Mouse (Mus musculus) forebrain, embryonic 14.5 days (tissue): ENCODE results near the gene Ptrh2. TPM values are rescaled to one million over a fixed set of nuclear protein-coding genes. Genes with fewer than 3 reads are reported as not detected.
"Not testable (repeated sequence)": the region's sequence is repeated elsewhere in the genome, so short reads cannot be mapped to it uniquely, and the experiment has no call there.

ENCODE experiments used
- ATAC-seq: fragments of 200-750 bp; cut with Nextera tagmentation; 2 replicates; pipeline ENCODE4 v1.8.0; 2017; ENCODE audit warnings: mild to moderate bottlenecking, moderate library complexity
- DNase-seq: peaks from one replicate; pipeline ENCODE4 v3.0.0-alpha.2; 2015; ENCODE audit warnings: low spot score
- H3K27ac ChIP-seq: fragments of 300-500 bp; sonication (generic); 2 replicates; pipeline ENCODE4 v1.5.1; 2014; ENCODE audit warnings: low read depth, mild to moderate bottlenecking, control low read depth, low read length, moderate library complexity
- H3K27me3 ChIP-seq: fragments of 300-500 bp; sonication (generic); replicated peaks from 2 replicates; pipeline ENCODE4 v1.6.1; 2014; ENCODE audit warnings: low read length, control low read depth, mixed read lengths; ENCODE audit not compliant: control insufficient read depth, insufficient read depth
- H3K36me3 ChIP-seq: fragments of 300-500 bp; sonication (generic); 2 replicates; pipeline ENCODE4 v1.6.1; 2014; ENCODE audit warnings: low read length, control low read depth; ENCODE audit not compliant: control insufficient read depth, insufficient read depth
- H3K4me1 ChIP-seq: fragments of 300-500 bp; sonication (generic); 2 replicates; pipeline ENCODE4 v1.6.1; 2014; ENCODE audit warnings: antibody characterized with exemption, low read length, control low read depth; ENCODE audit not compliant: control insufficient read depth, insufficient read depth
- H3K4me2 ChIP-seq: fragments of 300-500 bp; sonication (generic); 2 replicates; pipeline ENCODE4 v1.6.1; 2014; ENCODE audit warnings: mild to moderate bottlenecking, control low read depth, low read length
- H3K4me3 ChIP-seq: fragments of 300-500 bp; sonication (generic); 2 replicates; pipeline ENCODE4 v1.5.1; 2014; ENCODE audit warnings: low read depth, low read length, control low read depth
- H3K9ac ChIP-seq: fragments of 300-500 bp; sonication (generic); 2 replicates; pipeline ENCODE4 v1.6.1; 2014; ENCODE audit warnings: mild to moderate bottlenecking, low read length, control low read depth, moderate library complexity
- H3K9me3 ChIP-seq: fragments of 300-500 bp; sonication (generic); replicated peaks from 2 replicates; pipeline ENCODE4 v1.6.1; 2016; ENCODE audit warnings: low read length, control low read depth, mixed read lengths; ENCODE audit not compliant: control insufficient read depth
- WGBS: fragments of 180-500 bp; shearing (Covaris S2); extraction: QIAGEN DNeasy Blood & Tissue Kit; methylation state at CpG from one replicate; pipeline ENCODE4 v1.1.7; 2014; 5-methylcytosine and 5-hydroxymethylcytosine counted together
- polyA plus RNA-seq: library from polyadenylated mRNA; unstranded; fragments of >200 nt; fragmentation: Nextera tagmentation; extraction: Ambion mirVana; gene quantifications from 2 replicates; pipeline ENCODE4 v1.2.1, GENCODE M21; 2014

Ptrh2 gene
- polyA plus RNA-seq, 1 experiment from 2014 or later: 38.1 TPM

DNA sequence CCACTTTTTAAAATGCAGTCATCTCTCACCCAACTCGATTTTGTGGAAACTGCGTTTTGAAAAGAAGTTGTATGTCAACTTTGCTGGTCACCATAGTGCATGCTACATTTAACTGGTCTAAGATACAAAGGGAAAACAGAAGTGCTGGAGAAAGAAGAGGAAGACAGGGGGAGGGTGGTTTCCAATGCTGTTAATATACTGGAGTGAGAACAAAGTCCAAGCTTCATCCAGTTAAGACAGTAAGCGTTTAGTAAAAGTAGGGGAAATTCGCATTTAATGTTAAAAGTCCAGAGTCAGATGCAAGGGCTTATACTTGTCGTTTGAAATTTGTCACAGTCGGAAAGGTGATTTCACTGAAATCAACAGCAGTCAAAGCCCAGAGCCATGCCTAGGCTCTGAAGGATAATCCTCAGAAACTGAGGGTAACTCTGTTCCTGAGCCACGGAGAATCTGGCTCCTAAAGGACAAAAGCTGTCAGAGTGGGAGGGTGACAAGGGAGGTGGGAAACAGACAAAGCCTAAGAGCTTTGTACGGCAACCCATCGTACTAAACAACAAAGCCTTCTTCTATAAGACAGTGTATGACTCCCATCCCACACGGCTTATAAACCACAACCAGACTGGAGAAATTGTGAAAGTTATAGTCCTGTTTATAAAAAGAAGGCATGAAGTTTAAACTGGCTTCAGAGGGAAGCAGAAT, 50.6 kb downstream of the Ptrh2 start:
- H3K27ac ChIP-seq: no peak overlapping the region
- no peak overlapping the region for H3K4me2 ChIP-seq
- H3K9me3 ChIP-seq: no peaks in the 10 kb centered on the region
- no peak for ATAC-seq
- H3K4me1 ChIP-seq: no peaks in the 10 kb centered on the region
- no peak overlapping the region for H3K9ac ChIP-seq
- no peak overlapping the region for H3K4me3 ChIP-seq
- 77% methylated on average over 10 of the region's 10 CpGs for WGBS
- DNase-seq: no peak
- H3K27me3 ChIP-seq: no peaks in the 10 kb centered on the region
- peaks cover 39% of the 10 kb centered on the region for H3K36me3 ChIP-seq

DNA sequence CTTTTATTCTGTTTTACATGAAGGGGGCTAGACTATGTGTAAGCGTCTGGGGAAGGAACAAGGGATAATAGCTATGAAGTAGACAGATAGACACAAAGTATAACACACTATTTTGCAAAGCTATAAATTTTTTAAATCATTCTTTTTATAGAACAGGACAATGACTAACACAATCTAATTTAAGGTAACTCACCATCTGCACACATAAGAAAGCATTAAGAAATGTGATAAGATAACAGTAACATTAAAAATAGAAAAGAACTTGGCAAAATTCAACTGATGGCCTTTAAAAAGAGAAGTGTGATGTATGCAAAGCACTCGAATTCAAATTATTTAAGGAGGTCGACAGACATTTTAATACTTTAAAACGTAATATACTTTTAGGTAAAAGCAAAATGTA, 51.2 kb downstream of the Ptrh2 start:
- ATAC-seq (no peak), DNase-seq (no peak)
- Histone ChIP-seq H3K4me3 (no peak overlapping the region), H3K4me1 (no peaks in the 10 kb centered on the region), H3K27me3 (no peaks in the 10 kb centered on the region), H3K4me2 (no peak overlapping the region), H3K9ac (no peak overlapping the region), H3K27ac (no peak overlapping the region), H3K9me3 (no peaks in the 10 kb centered on the region), H3K36me3 (peaks cover 35% of the 10 kb centered on the region)
- 91% methylated on average over 4 of the region's 4 CpGs for WGBS

DNA sequence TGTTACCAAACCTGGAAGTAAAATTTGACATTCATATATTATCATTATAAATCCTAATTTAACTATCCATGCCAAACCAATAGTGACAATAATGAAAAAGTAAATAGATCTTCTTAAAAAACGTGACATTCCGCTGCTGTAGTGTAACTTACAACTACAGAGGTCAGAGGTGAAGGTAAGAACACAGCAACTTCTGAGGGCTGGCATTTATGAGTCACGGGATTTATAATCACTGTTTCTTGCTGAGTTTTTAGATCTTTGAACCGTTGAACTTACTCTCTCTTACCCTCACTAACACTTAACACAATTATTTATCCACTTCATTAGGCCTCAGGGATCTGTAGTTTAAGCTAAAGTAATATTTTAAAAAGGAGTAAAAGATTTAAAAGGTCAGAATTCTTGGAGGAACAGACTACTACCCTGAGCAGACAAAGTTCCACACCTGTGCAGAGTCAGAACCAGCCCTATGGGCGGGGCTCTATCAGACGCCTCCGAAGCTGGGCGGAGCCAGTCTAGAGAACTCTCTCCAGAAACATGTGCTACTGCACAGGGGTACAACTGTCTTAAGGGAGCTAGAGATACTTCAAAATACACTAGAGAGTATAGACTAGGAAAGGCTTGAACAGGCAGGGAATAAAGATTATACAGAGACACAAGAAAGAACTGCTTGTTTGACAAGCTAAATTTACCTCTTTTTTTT, 53.7 kb downstream of the Ptrh2 start:
- Histone ChIP-seq H3K4me3 (no peak overlapping the region), H3K36me3 (peaks cover 17% of the 10 kb centered on the region; the same call in 1 of the 2 replicates), H3K4me1 (no peaks in the 10 kb centered on the region), H3K9me3 (no peaks in the 10 kb centered on the region), H3K4me2 (no peak overlapping the region), H3K9ac (no peak overlapping the region), H3K27ac (no peak overlapping the region), H3K27me3 (no peaks in the 10 kb centered on the region)
- DNase-seq (no peak), ATAC-seq (no peak)
- WGBS: 85% methylated on average over 8 of the region's 8 CpGs

DNA sequence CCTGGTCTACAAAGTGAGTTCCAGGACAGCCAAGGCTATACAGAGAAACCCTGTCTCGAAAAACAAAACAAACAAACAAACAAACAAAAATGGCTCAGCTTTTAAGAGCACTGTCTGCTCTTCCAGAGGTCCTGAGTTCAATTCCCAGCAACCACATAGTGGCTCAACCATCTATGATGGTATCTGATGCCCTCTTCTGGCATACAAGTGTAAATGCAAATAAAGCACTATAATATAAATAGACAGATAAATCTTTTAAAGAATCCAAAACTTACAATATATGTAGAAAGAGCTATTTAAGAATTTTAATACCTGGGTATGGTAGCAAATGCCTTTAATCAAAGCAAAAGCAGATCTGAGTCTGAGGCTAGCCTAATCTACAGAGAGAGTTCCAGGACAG, 54.5 kb downstream of the Ptrh2 start:
- not testable (repeated sequence) for H3K4me3 ChIP-seq, H3K4me2 ChIP-seq, H3K27me3 ChIP-seq, H3K9ac ChIP-seq, H3K4me1 ChIP-seq, H3K9me3 ChIP-seq, DNase-seq, H3K27ac ChIP-seq, ATAC-seq
- peaks cover 17% of the 10 kb centered on the region; the same call in 1 of the 2 replicates for H3K36me3 ChIP-seq
- WGBS: 95% methylated on average over 1 of the region's 1 CpGs

DNA sequence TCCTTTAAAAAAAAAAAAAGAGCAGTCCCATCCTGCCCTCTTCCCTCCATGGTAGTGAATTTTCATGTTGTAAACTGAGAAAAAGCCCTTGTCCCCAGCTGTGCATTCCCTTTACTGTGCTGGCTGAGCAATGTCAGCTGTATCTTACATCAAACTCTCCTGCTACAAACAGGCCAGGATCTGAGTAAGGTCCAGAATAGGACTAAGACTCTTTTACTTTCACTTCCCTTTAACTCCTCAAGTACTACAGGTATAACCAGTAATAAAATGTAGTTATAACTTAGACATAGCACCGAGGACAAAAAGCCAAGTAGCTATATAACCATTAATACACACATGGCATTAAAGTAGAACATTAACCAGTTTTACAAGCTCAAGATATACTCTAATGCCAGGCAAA, 55.2 kb downstream of the Ptrh2 start:
- H3K27me3 ChIP-seq: no peaks in the 10 kb centered on the region
- peaks cover 17% of the 10 kb centered on the region; the same call in 1 of the 2 replicates for H3K36me3 ChIP-seq
- H3K9ac ChIP-seq: no peak overlapping the region
- ATAC-seq: no peak
- no peak overlapping the region for H3K27ac ChIP-seq
- no peaks in the 10 kb centered on the region for H3K4me1 ChIP-seq
- no peak overlapping the region for H3K4me3 ChIP-seq
- WGBS: 100% methylated on average over 1 of the region's 1 CpGs
- H3K4me2 ChIP-seq: no peak overlapping the region
- H3K9me3 ChIP-seq: no peaks in the 10 kb centered on the region
- DNase-seq: no peak

DNA sequence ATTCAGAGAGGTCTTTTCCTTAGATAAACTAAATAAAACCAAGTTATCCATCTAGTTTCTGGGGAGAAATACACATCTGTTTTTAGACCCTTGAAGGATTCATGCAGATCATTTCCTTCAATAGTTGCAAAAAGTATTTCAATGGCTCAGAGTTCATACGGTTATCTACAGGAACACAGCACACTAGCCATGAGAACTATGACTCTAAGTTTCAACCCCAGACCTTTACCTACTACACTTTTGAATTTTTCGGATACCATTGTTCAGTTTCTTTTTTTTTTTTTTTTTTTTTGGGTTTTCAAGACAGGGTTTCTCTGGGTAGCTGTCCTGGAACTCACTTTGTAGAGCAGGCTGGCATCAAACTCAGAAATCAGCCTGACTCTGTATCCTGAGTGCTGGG, 55.7 kb downstream of the Ptrh2 start:
- ATAC-seq: no peak
- no peak for DNase-seq
- Histone ChIP-seq H3K36me3 (peaks cover 13% of the 10 kb centered on the region; the same call in 1 of the 2 replicates), H3K9me3 (no peaks in the 10 kb centered on the region), H3K27ac (no peak overlapping the region), H3K4me1 (no peaks in the 10 kb centered on the region), H3K4me2 (no peak overlapping the region), H3K27me3 (no peaks in the 10 kb centered on the region), H3K4me3 (no peak overlapping the region), H3K9ac (no peak overlapping the region)
- 96% methylated on average over 2 of the region's 2 CpGs for WGBS

DNA sequence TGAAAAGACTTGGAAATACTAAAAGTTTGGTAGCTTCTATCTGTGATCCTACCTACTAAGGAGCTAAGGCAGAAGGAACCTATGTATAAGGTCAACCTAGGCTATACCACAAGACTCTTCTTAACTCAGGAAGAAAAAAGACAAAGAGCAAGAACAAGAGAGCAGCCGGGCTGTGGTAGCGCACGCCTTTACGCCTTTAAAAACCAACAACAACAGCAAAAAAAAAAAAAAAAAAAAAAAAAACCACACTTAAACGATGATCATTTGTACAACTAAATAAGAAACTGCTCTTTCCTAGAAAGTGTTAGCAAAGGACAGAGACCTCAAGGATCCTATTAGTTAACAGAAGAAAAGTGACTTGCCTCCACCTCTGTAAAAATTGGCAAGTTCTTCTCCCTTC, 57.7 kb downstream of the Ptrh2 start:
- ATAC-seq (no peak), DNase-seq (no peak)
- no peaks in the 10 kb centered on the region for H3K4me1 ChIP-seq
- H3K4me2 ChIP-seq: no peak overlapping the region
- no peaks in the 10 kb centered on the region for H3K36me3 ChIP-seq
- H3K27me3 ChIP-seq: no peaks in the 10 kb centered on the region
- 98% methylated on average over 5 of the region's 5 CpGs for whole genome bisulfite sequencing
- H3K4me3 ChIP-seq: no peak overlapping the region
- no peak overlapping the region for H3K9ac ChIP-seq
- no peaks in the 10 kb centered on the region for H3K9me3 ChIP-seq
- H3K27ac ChIP-seq: no peak overlapping the region
